Mouse (Mus musculus) G1E (cell line): ENCODE results near the gene Idh2. TPM values are rescaled to one million over a fixed set of nuclear protein-coding genes. Genes with fewer than 3 reads are reported as not detected.

Experiments used
- ATAC-seq: 2 replicates; pipeline ENCODE4 v1.8.0; 2016; ENCODE audit warnings: mild to moderate bottlenecking; ENCODE audit not compliant: insufficient number of reproducible peaks, poor library complexity, low FRiP score, severe bottlenecking; ENCODE audit errors: extremely low read depth
- DNase-seq: peaks from one replicate; pipeline ENCODE4 v3.0.0; 2012; ENCODE audit warnings: low spot score
- H3K27me3 ChIP-seq: 2 replicates; pipeline ENCODE4 v1.6.1; 2012; ENCODE audit warnings: mild to moderate bottlenecking, low read length, inconsistent platforms; ENCODE audit not compliant: insufficient read depth
- H3K36me3 ChIP-seq: replicated peaks from 2 replicates; pipeline ENCODE3; 2012; ENCODE audit warnings: mild to moderate bottlenecking, inconsistent platforms
- H3K4me1 ChIP-seq: 2 replicates; pipeline ENCODE4 v1.6.1; 2012; ENCODE audit warnings: low read depth, low read length, inconsistent platforms, mixed read lengths; ENCODE audit not compliant: insufficient read depth
- H3K4me3 ChIP-seq: 2 replicates; pipeline ENCODE4 v1.5.1; 2012; ENCODE audit warnings: low read depth, mild to moderate bottlenecking, inconsistent platforms, low read length, moderate library complexity, mixed read lengths
- H3K9me3 ChIP-seq: replicated peaks from 2 replicates; pipeline ENCODE4 v1.6.1; 2012; ENCODE audit warnings: inconsistent platforms
- CTCF ChIP-seq: IDR thresholded peaks from 2 replicates; pipeline ENCODE4 v1.5.1; 2012; ENCODE audit warnings: low read depth, low read length, inconsistent platforms, mixed read lengths
- GATA1 ChIP-seq: IDR thresholded peaks from 2 replicates; pipeline ENCODE4 v1.6.1; 2012; ENCODE audit warnings: borderline replicate concordance, low read length, inconsistent platforms, mixed read lengths
- GATA2 ChIP-seq: IDR thresholded peaks from 2 replicates; pipeline ENCODE4 v1.6.1; 2012; ENCODE audit warnings: low read depth, low read length, inconsistent platforms, borderline replicate concordance
- POLR2AphosphoS5 ChIP-seq: IDR thresholded peaks from 2 replicates; pipeline ENCODE4 v1.6.1; 2012; ENCODE audit warnings: low read depth, low read length, inconsistent platforms; ENCODE audit not compliant: insufficient replicate concordance
- TAL1 ChIP-seq: conservative IDR thresholded peaks from 2 replicates; pipeline ENCODE4 v1.6.1; 2012; ENCODE audit warnings: low read depth, low read length, inconsistent platforms, mixed read lengths
- polyA plus RNA-seq: library from polyadenylated mRNA; stranded (reverse); fragments of >175 nt; gene quantifications from 2 replicates; pipeline ENCODE4 v1.2.3, GENCODE M21; 2012
- total RNA-seq, 2 experiments: library from RNA; stranded (forward) in 1 of 2; stranded (reverse) in 1 of 2; fragments of 200-1000 nt in 1 of 2; fragments of >200 nt in 1 of 2; fragmentation: Nextera tagmentation in 1 of 2; gene quantifications; 2 replicates each; pipeline ENCODE4 v1.2.3; 2014 to 2017

The Idh2 gene
- total and polyA plus RNA-seq, 3 experiments = 58.5 to 98.7 (median 90.0) TPM

DNA sequence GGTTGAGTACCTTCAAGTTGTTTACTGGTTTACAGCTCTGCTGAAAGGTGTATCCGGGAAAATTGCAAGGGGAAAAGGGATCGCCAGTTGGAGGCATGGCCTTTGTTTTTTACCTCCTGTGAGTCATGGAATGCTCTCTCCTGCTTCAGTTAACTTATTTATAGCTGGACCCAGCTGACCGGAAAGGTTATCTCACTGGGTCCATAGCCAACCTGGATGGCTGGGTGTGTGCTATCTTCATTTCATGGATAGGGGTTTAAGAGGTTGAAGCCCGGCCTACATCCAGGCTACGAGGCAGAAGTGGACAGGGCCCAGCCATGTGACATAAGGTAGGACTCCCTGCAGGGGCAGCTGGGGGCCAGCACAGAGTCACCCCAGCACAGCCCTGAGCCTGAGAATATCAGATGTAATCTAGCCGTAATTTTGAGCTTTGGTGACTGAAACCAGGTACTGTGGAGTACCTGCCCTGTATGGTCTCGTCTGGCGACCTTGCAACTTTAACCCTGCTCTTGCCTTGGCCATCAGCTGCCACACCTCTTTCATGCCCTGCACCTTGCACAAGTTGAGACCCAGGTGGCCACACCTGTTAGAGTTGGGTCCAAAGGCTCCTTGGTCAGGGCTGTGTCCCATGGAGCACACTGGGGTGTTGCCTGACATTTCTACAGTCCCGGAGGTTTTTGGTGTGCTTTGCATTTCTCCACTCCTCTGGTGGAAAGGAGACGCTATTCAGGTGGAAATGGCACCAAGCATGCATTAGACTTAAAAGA, 55.0 kb downstream of the Idh2 start:
- Histone ChIP-seq H3K9me3 (no peaks in the 10 kb centered on the region), H3K4me1 (peaks cover 95% of the 10 kb centered on the region), H3K4me3 (no peak overlapping the region), H3K36me3 (peaks cover 54% of the 10 kb centered on the region), H3K27me3 (no peaks in the 10 kb centered on the region)
- TF ChIP-seq POLR2AphosphoS5 (no peak), GATA2 (no peak), CTCF (no peak), TAL1 (no peak), GATA1 (no peak)
- ATAC-seq (no peak), DNase-seq (no peak)

DNA sequence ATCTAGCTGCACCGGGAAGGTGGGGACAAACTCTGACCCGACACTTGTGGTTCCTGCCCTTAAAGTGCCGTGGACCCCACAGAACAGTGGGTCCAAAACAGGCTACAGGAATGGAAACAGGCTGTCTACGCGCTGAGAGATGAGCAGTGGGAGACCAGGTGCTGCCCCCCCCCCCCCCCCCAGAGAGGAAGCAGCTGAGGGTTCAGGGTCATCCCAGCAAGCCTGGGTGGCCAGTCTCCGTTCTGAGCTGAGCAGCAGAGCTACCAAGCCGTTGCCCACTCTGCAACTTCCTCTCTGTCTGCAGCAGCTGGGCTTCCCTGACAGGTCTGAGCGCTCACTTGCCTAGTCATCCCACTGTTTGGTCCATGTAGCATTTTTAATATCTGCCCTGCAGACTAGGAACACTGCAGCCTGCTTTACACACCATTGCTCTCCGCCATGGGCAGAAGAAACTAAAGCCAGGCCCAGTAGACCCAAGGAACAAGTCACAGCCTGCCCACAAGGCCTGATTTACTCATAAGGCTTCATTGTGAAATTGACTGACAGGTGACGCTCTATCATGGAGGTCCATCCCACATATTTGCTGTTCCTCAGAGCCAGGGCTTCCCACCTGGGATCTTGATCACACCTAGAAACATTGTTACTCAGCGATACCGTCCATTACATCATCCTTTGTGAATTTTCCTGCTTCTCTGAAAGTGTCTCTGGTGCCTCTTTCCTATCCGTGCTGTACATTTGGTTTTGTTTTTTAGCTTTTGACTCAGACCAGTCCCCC, 55.9 kb downstream of the Idh2 start:
- peaks cover 86% of the 10 kb centered on the region for H3K4me1 ChIP-seq
- ATAC-seq (peak; percentile 50), DNase-seq (peak; percentile 63)
- H3K4me3 ChIP-seq = peak overlapping the region; percentile 37; the same call in 1 of the 2 replicates
- TF ChIP-seq TAL1 (no peak), GATA2 (no peak), GATA1 (no peak), CTCF (no peak), POLR2AphosphoS5 (no peak)
- H3K36me3 ChIP-seq = peaks cover 55% of the 10 kb centered on the region
- no peaks in the 10 kb centered on the region for H3K27me3 ChIP-seq
- no peaks in the 10 kb centered on the region for H3K9me3 ChIP-seq

DNA sequence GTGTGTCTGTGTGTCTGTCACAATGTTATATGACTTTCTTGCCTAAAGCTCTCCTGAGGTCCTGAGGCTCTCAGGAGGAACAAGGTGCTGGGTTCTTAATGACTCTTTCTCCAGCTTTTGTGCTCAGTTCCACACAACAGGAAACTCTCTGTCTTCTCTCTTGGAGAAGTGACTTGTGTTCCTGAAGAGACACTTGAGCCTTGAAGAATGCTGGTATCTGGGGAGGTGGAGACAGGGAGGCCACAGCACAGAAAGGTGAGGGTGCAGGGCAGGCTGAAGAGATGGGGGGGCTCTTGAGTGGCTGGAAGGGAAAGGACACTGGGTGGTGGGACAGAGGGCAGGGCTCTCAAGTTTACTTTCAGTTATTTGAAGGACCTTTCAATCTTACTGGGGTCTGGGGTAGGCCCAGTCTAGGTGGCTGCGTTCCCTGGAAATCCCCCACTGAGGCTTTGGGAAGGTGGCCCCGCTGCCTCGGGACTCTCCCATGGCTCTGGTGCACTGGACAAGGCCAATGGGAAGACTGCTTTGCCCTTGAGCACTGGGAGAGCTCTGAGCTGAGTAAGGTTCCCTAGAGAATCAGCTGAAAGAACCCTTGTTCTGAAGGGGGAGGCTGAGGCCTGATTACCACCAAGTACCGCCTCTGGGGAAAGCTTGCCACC, 56.7 kb downstream of the Idh2 start:
- no peak for DNase-seq
- peaks cover 56% of the 10 kb centered on the region for H3K36me3 ChIP-seq
- no peaks in the 10 kb centered on the region for H3K27me3 ChIP-seq
- H3K4me1 ChIP-seq = peaks cover 80% of the 10 kb centered on the region
- TF ChIP-seq TAL1 (no peak), GATA2 (no peak)
- no peak for ATAC-seq
- H3K9me3 ChIP-seq = no peaks in the 10 kb centered on the region
- peak overlapping the region; percentile 37; the same call in 1 of the 2 replicates for H3K4me3 ChIP-seq

DNA sequence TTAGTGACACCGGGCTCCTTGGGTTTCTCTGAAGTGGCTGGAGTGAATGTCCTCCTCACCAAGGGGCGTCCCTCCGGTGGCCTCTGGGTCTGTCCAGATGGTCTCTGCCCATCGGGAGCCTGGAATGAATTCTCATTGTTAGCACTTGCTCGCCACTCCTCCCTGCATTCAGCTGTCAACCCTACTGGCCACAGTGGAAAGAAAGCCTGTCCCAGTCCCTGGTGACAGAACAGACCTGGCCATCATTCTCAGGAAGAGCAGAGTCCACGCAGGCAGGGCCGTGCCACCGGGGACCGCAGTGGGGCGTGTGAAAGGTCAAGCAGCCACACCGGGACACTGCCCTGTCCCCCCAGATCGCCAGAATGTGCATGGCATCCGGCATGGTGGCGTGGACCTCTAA, 57.4 kb downstream of the Idh2 start:
- H3K4me1 ChIP-seq = peaks cover 80% of the 10 kb centered on the region
- no peaks in the 10 kb centered on the region for H3K9me3 ChIP-seq
- peaks cover 58% of the 10 kb centered on the region for H3K36me3 ChIP-seq
- H3K27me3 ChIP-seq = no peaks in the 10 kb centered on the region
- DNase-seq = no peak
- no peak for ATAC-seq
- H3K4me3 ChIP-seq = peak overlapping the region; percentile 51; the same call in 1 of the 2 replicates
- TF ChIP-seq TAL1 (no peak), GATA1 (no peak), GATA2 (no peak), POLR2AphosphoS5 (no peak), CTCF (no peak)

DNA sequence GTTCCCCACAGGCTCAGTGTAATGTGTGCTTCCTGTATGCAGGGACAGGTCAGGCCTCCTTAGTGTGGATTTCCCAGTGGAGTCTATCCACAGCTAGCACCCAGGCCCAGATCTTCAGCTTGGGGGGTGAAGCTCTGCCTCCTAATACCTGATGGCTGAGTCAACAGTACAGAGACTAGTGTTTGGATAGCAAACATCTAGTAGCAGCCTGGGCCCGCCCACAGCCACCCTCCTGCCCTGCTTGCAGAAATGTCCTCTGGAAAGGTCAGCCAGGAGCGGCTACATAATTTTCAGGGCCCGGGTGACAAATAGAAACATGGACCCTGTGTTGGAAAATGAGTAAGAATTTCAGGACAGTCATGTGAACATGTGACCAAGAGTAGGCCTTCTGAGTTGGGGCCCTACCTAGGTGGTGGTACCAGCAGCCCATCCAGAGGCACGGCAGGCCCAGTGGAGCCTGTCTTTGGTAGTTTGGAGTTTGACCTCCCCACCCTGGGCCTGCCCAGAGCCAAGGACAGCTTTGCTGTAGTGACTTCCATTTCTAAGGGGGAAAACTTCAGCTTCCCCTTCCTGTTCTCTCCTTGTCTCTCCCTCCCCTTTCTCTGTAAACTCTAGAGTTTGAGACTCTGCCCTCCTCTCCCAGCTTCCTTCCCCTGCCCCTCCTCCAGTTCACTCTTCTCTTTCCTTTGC, 58.0 kb downstream of the Idh2 start:
- TF ChIP-seq CTCF (no peak), GATA1 (no peak), GATA2 (no peak), POLR2AphosphoS5 (no peak), TAL1 (no peak)
- Histone ChIP-seq H3K4me1 (peaks cover 80% of the 10 kb centered on the region), H3K9me3 (no peaks in the 10 kb centered on the region), H3K36me3 (peaks cover 55% of the 10 kb centered on the region), H3K27me3 (no peaks in the 10 kb centered on the region), H3K4me3 (peak overlapping the region; percentile 66; the same call in 1 of the 2 replicates)
- DNase-seq (peak; percentile 69), ATAC-seq (peak; percentile 35; the same call in 1 of the 2 replicates)

DNA sequence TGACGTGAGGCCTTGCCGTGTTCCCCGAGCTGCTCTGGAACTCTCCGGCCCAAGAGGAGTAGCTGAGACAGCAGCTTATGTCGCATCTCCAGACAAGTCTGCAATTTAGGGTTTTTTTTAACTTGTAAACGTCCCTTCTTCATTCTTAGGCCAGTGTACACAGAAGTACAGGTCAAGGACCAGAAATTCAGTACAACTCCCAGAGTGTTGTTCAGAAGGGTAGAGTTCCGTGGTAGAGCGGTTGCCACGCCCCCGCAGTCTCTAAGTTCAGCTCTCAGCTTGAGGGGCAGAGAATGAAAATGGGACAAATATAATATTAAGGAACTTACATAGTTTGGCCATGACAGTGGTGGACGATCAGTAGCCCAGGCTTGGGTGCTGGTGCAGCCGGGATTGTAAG, 59.4 kb downstream of the Idh2 start:
- no peak for DNase-seq
- Histone ChIP-seq H3K9me3 (no peaks in the 10 kb centered on the region), H3K36me3 (peaks cover 54% of the 10 kb centered on the region), H3K27me3 (no peaks in the 10 kb centered on the region), H3K4me1 (peaks cover 74% of the 10 kb centered on the region), H3K4me3 (no peak overlapping the region)
- no peak for ATAC-seq
- TF ChIP-seq GATA2 (no peak), POLR2AphosphoS5 (no peak), TAL1 (no peak), CTCF (no peak), GATA1 (no peak)
